Mouse (Mus musculus) left cerebral cortex, postnatal 10 days (tissue): ENCODE data around the gene Crhbp. TPM values are rescaled to one million over a fixed set of nuclear protein-coding genes. Genes with fewer than 3 reads are reported as not detected.

Experiments
- DNase-seq, 2 experiments: peaks; one replicate each; pipeline ENCODE4 v3.0.0; 2021 to 2022; ENCODE audit warnings: low spot score in 2 of 2, mixed read lengths in 1 of 2; ENCODE audit errors: extremely low spot score in 1 of 2
- intact Hi-C: fragments of 180-260 bp; cut with DNase I; formaldehyde crosslinking; loops from one replicate; pipeline ENCODE4 v1.15.1; 2025
- total RNA-seq, 2 experiments: library from RNA; stranded (reverse); gene quantifications; 2 replicates each; pipeline ENCODE4 v1.2.3; 2021

The Crhbp gene
- total RNA-seq: 10 to 100 TPM; 14.8 to 17.0 TPM

- intact Hi-C loops: no loop called here
- no peak for DNase-seq
Measured at GRCm38 (mm10) chr13:95444824-95445223, at the start of gene Crhbp. Gene Crhbp (minus strand): TSS chr13:95444924.

GRCm38 (mm10) chr13:95493296-95493695, 48.6 kb upstream of the Crhbp start:
- intact Hi-C loops: no loop called here
- DNase-seq: no peak

GRCm38 (mm10) chr13:95491327-95491726, 46.6 kb upstream of the Crhbp start:
- no peak for DNase-seq
- intact Hi-C loops: no loop called here

- intact Hi-C loops: no loop called here
- no peak for DNase-seq
Measured at GRCm38 (mm10) chr13:95484664-95485063, 39.9 kb upstream of the Crhbp start.

- intact Hi-C loops: loop anchor here (2.0 kb wide), 1 partner anchor 91 kb away; no protein-coding TSS in a partner anchor
- peak; percentile 65 to 78 for DNase-seq
Measured at GRCm38 (mm10) chr13:95481428-95481827, 36.7 kb upstream of the Crhbp start.

- no peak for DNase-seq
- intact Hi-C loops: no loop called here
Measured at GRCm38 (mm10) chr13:95478671-95479413, 34.1 kb upstream of the Crhbp start, which contains the start of gene S100z. Gene S100z (minus strand): TSS chr13:95478721.

- DNase-seq: no peak
- intact Hi-C loops: no loop called here
Measured at GRCm38 (mm10) chr13:95477173-95477572, 32.4 kb upstream of the Crhbp start.

- DNase-seq: no peak
Measured at GRCm38 (mm10) chr13:95475124-95475523, 30.4 kb upstream of the Crhbp start.

GRCm38 (mm10) chr13:95474294-95474693, 29.6 kb upstream of the Crhbp start:
- DNase-seq: no peak
- intact Hi-C loops: no loop called here

More at GRCm38 (mm10) chr13:95475124-95475523, 30.4 kb upstream of the Crhbp start:
- intact Hi-C loops: no loop called here

GRCm38 (mm10) chr13:95470970-95471369, 26.2 kb upstream of the Crhbp start:
- DNase-seq: peak in 1 of 2 experiments; percentile 33
- intact Hi-C loops: no loop called here

GRCm38 (mm10) chr13:95451529-95451928, 6.8 kb upstream of the Crhbp start:
- intact Hi-C loops: no loop called here
- no peak for DNase-seq

- DNase-seq: no peak
- intact Hi-C loops: no loop called here
Measured at GRCm38 (mm10) chr13:95450636-95451210, 6.0 kb upstream of the Crhbp start.

- intact Hi-C loops: no loop called here
- no peak for DNase-seq
Measured at GRCm38 (mm10) chr13:95449730-95450129, 5.0 kb upstream of the Crhbp start.

- DNase-seq: no peak
- intact Hi-C loops: no loop called here
Measured at GRCm38 (mm10) chr13:95444291-95444690, 433 bp downstream of the Crhbp start.

- intact Hi-C loops: no loop called here
- DNase-seq: peak in 1 of 2 experiments; percentile 33
Measured at GRCm38 (mm10) chr13:95443376-95444233, 1.1 kb downstream of the Crhbp start.

- DNase-seq: no peak
- intact Hi-C loops: no loop called here
Measured at GRCm38 (mm10) chr13:95442901-95443300, 1.8 kb downstream of the Crhbp start.

GRCm38 (mm10) chr13:95439569-95439968, 5.2 kb downstream of the Crhbp start:
- DNase-seq: no peak

GRCm38 (mm10) chr13:95431760-95432159, 13.0 kb downstream of the Crhbp start:
- intact Hi-C loops: no loop called here
- no peak for DNase-seq

More at GRCm38 (mm10) chr13:95439569-95439968, 5.2 kb downstream of the Crhbp start:
- intact Hi-C loops: no loop called here

- no peak for DNase-seq
- intact Hi-C loops: no loop called here
Measured at GRCm38 (mm10) chr13:95427499-95427898, 17.2 kb downstream of the Crhbp start.
